Mouse (Mus musculus) myocyte (in vitro differentiated cells): ENCODE results near the gene Nrf1.

Source experiments
- CEBPB ChIP-seq: IDR thresholded peaks from 2 replicates; pipeline ENCODE4 v1.6.1; 2011; ENCODE audit warnings: mild to moderate bottlenecking, moderate library complexity; ENCODE audit not compliant: poor library complexity, insufficient read depth, severe bottlenecking
- E2F4 ChIP-seq: IDR thresholded peaks from one replicate; pipeline ENCODE4 v1.6.1; 2011; ENCODE audit warnings: mild to moderate bottlenecking, control low read depth, moderate library complexity; ENCODE audit not compliant: insufficient read depth
- MAX ChIP-seq: IDR thresholded peaks from one replicate; pipeline ENCODE4 v1.6.1; 2011; ENCODE audit warnings: low read depth, mild to moderate bottlenecking, control low read depth
- MYOG ChIP-seq, 3 experiments: IDR thresholded peaks; one replicate each; pipeline ENCODE4 v1.6.1; 2011; ENCODE audit warnings: control low read depth in 2 of 3, low read depth in 2 of 3, mild to moderate bottlenecking in 2 of 3; ENCODE audit not compliant: insufficient read length in 2 of 3, control insufficient read depth in 1 of 3, insufficient read depth in 1 of 3
- POLR2A ChIP-seq: IDR thresholded peaks from one replicate; pipeline ENCODE4 v1.6.1; 2011; ENCODE audit warnings: low read depth, mild to moderate bottlenecking, control low read depth, moderate library complexity; ENCODE audit not compliant: insufficient read length
- POLR2AphosphoS2 ChIP-seq: IDR thresholded peaks from one replicate; pipeline ENCODE4 v1.6.1; 2011; ENCODE audit warnings: low read depth, control low read depth; ENCODE audit not compliant: insufficient read length
- SRF ChIP-seq: IDR thresholded peaks from one replicate; pipeline ENCODE4 v1.6.1; 2011; ENCODE audit warnings: low read depth; ENCODE audit not compliant: control insufficient read depth, insufficient read length
- TCF12 ChIP-seq: IDR thresholded peaks from one replicate; pipeline ENCODE4 v1.6.1; 2011; ENCODE audit warnings: mild to moderate bottlenecking, control low read depth; ENCODE audit not compliant: poor library complexity, insufficient read depth, severe bottlenecking

DNA sequence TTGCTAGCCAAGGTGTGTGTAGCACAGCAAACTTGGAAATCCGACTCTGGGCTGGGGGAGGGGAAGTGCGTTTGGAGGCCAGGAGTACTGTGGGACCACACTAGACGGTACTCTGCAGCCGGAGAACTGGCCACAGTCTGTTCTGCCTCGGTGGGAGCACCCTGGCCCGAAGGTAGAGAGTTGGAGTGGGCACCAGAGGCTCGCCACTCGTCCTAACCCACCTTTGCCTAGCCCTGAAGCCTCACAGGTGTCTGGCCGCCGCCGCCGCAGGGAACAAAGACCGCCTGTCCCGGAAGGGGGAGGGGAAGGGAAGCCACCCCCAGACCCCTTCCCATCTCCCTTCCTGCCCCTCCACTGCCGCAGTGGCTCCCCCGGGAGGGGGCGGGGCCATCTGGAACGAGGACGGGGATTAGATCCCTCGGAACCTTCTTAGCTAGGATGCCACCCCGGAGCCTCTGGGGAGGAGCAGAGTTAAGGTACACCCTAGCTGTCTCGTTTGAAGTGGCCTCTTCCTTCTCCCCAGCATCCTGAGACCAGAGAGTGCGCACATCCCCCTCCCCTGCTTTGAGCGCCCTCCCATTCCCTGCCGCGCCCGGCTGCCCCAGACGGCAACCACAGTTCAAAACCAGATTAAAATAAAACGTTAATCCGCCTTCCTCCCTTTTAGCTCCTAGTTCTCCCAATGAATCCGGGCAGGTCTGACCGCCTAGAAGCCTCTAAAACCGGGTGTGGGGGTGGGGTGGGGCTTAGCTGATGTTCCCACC lies 126.9 kb downstream of the Nrf1 start:
- TF ChIP-seq MAX (no peak), CEBPB (no peak), POLR2A (no peak), MYOG (IDR thresholded peaks at IDR 0.05; ENCODE audit: control insufficient read depth in 1 of 3, insufficient read depth in 1 of 3, insufficient read length in 2 of 3, low read depth in 2 of 3) (no peak), SRF (no peak), TCF12 (no peak), E2F4 (no peak), POLR2AphosphoS2 (no peak)
